Comparison of ENCODE assay signal across 9 mouse cellular contexts in genomic region chr17:46104487-46104886, GRCm38 (mm10). TPM values are rescaled to one million over a fixed set of nuclear protein-coding genes. Genes with fewer than 3 reads are reported as not detected.
A peak's percentile ranks its signal among the peaks of the same experiment; 100 is the strongest.
DNase-seq lines count a peak whose midpoint lies in the region; ATAC-seq lines count a peak whose summit lies in the region.
"Had no signal": no experiment of that assay in that cellular context is flagged by ENCODE, and none has a peak within 500 bp of the region (broad histone marks: within the 10 kb centered on the region; RNA-seq: fewer than 3 reads in every experiment).

No protein-coding gene starts in this region.

- WGBS in hindbrain, embryonic 16.5 days, result 42% methylated on average over 12 of the region's 12 CpGs

- DNase-seq in kidney, adult 9 months, result peak; percentile 13
- no peak for DNase-seq in kidney, adult 18-20 months
- DNase-seq in gastrocnemius, postnatal 10 days, result peak; percentile 69
- DNase-seq in lung, postnatal 10 days, result peak; percentile 93
- no peak for DNase-seq in ovary, adult 18-20 months (ENCODE audit: low spot score)
- DNase-seq in layer of hippocampus, adult 9-10 months (ENCODE audit: low spot score), result no peak

- no peak overlapping the region for H3K9ac ChIP-seq in hindbrain, embryonic 16.5 days (ENCODE audit: low read depth, low read length)

- no peak overlapping the region for H3K27ac ChIP-seq in hindbrain, embryonic 16.5 days (ENCODE audit: low read depth, low read length)

- H3K27me3 ChIP-seq in hindbrain, embryonic 16.5 days (replicated peaks; ENCODE audit: control insufficient read depth, insufficient read depth, low read length), result no peaks in the 10 kb centered on the region

- no peak overlapping the region for H3K4me2 ChIP-seq in hindbrain, embryonic 16.5 days (ENCODE audit: low read length)

- ATAC-seq in hindbrain, embryonic 16.5 days, result peak; percentile 77
- ATAC-seq in monocyte, adult 5-6 weeks (replicated peaks; ENCODE audit: insufficient number of reproducible peaks, low FRiP score, low TSS enrichment, poor library complexity, severe bottlenecking), result no peak

- H3K4me1 ChIP-seq in hindbrain, embryonic 16.5 days (ENCODE audit: control insufficient read depth, insufficient read depth, low read depth, low read length), result no peaks in the 10 kb centered on the region; the same call in 1 of the 2 replicates

- H3K4me3 ChIP-seq in hindbrain, embryonic 16.5 days (ENCODE audit: low read length), result no peak overlapping the region

- no peaks in the 10 kb centered on the region for H3K9me3 ChIP-seq in hindbrain, embryonic 16.5 days (ENCODE audit: control insufficient read depth, low read length)

- no peaks in the 10 kb centered on the region for H3K36me3 ChIP-seq in hindbrain, embryonic 16.5 days (ENCODE audit: control insufficient read depth, insufficient read depth, low read length)

RNA-seq across cellular contexts. Expression of gene Mrps18a, which starts 6.3 kb away (rescaled TPM):
- total RNA-seq in gastrocnemius, postnatal 10 days (2021), result 10 to 100 TPM; 62.6 to 63.8 TPM
- 152 and 163 TPM in 2 replicates for polyA plus RNA-seq in hindbrain, embryonic 16.5 days (2015; fragmentation: Nextera tagmentation; extraction: Ambion mirVana)
- total RNA-seq in monocyte, adult 5-6 weeks (2017), result 32.5 to 38.0 TPM (median 35.9 TPM) in 3 replicates

RNA-seq across cellular contexts. Expression of gene Rsph9, which starts 39.5 kb away (rescaled TPM):
- total RNA-seq in gastrocnemius, postnatal 10 days (2021), result under 1 TPM; 0.49 to 0.84 TPM
- 54.8 and 62.7 TPM in 2 replicates for polyA plus RNA-seq in hindbrain, embryonic 16.5 days (2015; fragmentation: Nextera tagmentation; extraction: Ambion mirVana)
- total RNA-seq in monocyte, adult 5-6 weeks (2017), result 1.5 TPM in 1 of 3 replicates, not detected in the others
- total RNA-seq: MEL had no signal

RNA-seq across cellular contexts. Expression of gene Mad2l1bp, which starts 48.9 kb away (rescaled TPM):
- 10 to 100 TPM; 14.0 to 14.7 TPM for total RNA-seq in gastrocnemius, postnatal 10 days (2021)
- 22.1 and 23.0 TPM in 2 replicates for polyA plus RNA-seq in hindbrain, embryonic 16.5 days (2015; fragmentation: Nextera tagmentation; extraction: Ambion mirVana)
- 4.2 to 10.8 TPM (median 6.1 TPM) in 3 replicates for total RNA-seq in monocyte, adult 5-6 weeks (2017)

RNA-seq across cellular contexts. Expression of gene Gtpbp2, which starts 56.3 kb away (rescaled TPM):
- 10 to 100 TPM; 44.9 to 59.2 TPM for total RNA-seq in gastrocnemius, postnatal 10 days (2021)
- polyA plus RNA-seq in hindbrain, embryonic 16.5 days (2015; fragmentation: Nextera tagmentation; extraction: Ambion mirVana), result 39.6 and 41.0 TPM in 2 replicates
- total RNA-seq in monocyte, adult 5-6 weeks (2017), result 84.1 to 127 TPM (median 93.1 TPM) in 3 replicates

Comparison
In these comparisons a context has a peak if more than half of its experiments do, and no peak if none do; other contexts are left out.
1. DNase-seq: peak in kidney, adult 9 months (single experiment), gastrocnemius, postnatal 10 days (single experiment) and lung, postnatal 10 days (single experiment); none in kidney, adult 18-20 months (single experiment), ovary, adult 18-20 months (single experiment) and layer of hippocampus, adult 9-10 months (single experiment).